Mouse (Mus musculus) heart, postnatal 10 days (tissue): Measurements from ENCODE around the gene Slc37a3. TPM values are rescaled to one million over a fixed set of nuclear protein-coding genes. Genes with fewer than 3 reads are reported as not detected.

Experiments
- DNase-seq, 2 experiments: peaks; one replicate each; pipeline ENCODE4 v3.0.0; 2021
- intact Hi-C: fragments of 180-260 bp; cut with DNase I; formaldehyde crosslinking; loops from one replicate; pipeline ENCODE4 v1.15.1; 2025
- total RNA-seq, 2 experiments: library from RNA; stranded (reverse); gene quantifications; 2 replicates each; pipeline ENCODE4 v1.2.3; 2021

The Slc37a3 gene
- total RNA-seq, 2 experiments from 2014 or later = 29.9 to 37.7 TPM

- intact Hi-C loops = no loop called here
- peak; percentile 31 to 59 for DNase-seq
These were observed 46.5 kb downstream of the Slc37a3 start for GRCm38 (mm10) chr6:39330981-39331380.

GRCm38 (mm10) chr6:39320286-39320685, 57.2 kb downstream of the Slc37a3 start:
- intact Hi-C loops = no loop called here
- DNase-seq = peak in 1 of 2 experiments; percentile 25

DNA sequence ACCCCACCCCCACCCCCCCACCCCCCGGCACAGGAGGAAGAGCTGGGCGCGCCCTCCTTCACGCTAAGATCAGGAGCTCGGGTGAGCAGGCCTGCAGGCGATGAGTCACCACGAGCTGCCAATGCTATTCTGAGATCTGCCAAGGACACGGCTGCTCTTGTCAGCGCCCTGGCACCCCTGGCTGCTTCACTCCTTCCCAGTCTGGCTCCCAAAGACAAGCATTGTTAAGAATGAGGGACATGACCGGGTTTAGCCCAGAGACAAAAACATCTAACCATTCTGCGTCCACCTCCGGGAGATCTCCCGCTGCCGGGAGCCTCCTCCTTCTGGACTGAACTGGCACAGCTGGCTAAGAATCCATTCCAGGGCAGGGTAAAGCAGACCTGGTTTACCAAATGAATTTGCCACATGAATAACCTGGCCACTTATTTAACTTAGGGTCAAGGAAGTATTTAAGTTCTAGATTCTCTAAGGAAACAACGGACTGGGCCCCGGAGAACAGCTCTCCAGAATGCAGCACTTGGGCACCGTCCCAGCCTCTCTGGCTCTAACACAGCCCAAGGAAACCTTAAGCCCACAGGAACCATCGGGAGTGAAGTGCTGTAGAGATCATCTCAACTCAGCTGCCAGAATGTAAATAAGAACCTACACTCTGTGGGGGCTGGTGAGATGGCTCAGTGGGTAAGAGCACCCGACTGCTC, 58.3 kb downstream of the Slc37a3 start:
- DNase-seq = peak; percentile 80 to 84
- intact Hi-C loops = no loop called here

- intact Hi-C loops = no loop called here
- peak in 1 of 2 experiments; percentile 38 for DNase-seq
These were observed 58.9 kb downstream of the Slc37a3 start for GRCm38 (mm10) chr6:39318631-39319010.

DNA sequence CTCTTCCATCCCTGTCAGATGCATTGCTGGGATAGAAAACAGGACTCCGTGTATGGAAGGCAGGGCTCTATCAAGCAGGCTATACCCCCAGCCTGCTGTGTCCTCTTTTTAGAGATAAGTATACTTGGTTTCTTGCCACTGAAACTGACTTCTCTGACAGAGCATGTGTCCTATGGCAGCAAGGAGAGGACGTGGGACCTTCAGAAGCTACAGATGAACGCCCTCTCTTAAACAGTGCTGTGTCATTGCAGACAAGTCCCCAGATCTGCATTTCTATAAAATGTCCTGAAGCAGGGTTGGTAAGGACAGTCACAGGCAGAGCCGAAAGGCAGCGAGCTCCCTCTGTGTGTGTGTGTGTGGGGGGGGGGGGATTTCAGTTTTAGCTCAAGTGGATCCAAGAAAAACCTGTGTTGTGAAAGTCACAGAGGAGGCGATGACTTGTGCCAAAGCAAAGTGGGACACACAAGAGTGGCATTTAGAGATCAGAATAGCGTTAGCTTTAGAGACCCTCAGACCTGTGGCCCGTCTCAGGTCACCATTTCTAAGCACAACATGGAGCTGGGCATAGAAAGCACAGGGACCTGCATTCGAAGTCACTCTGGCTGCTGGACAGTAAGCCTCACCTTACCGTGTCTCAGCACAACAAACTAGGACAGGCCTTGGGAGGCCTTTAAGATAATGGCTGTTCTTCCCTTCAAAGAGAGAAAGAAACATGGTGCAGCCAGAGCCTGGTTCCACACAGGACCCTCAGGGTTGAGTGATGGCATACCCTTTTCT, 59.4 kb downstream of the Slc37a3 start:
- intact Hi-C loops = no loop called here
- peak; percentile 45 to 53 for DNase-seq

- no peak for DNase-seq
- intact Hi-C loops = no loop called here
These were observed 61.4 kb downstream of the Slc37a3 start for GRCm38 (mm10) chr6:39316089-39316488.

GRCm38 (mm10) chr6:39314461-39314860, 63.0 kb downstream of the Slc37a3 start:
- intact Hi-C loops = no loop called here
- DNase-seq = no peak

DNA sequence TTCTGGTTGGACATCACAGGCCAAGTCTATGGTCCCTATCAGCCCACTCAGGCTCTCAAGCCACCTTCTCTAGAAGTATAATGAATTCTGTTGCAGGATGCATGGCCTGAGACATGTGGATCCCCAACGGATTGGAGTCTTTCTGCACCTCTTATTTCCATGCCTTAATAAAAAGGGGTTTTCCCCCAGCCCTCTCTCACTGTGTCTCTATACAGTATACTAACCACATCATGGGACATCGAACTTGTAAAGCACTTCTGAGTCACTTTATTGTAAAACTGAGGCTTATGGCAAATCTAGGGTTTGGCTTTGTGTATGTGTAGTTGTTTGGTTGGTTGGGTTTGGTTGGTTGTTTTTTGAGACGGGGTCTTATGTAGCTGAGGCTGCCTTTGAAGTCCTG, 65.7 kb downstream of the Slc37a3 start:
- intact Hi-C loops = no loop called here

GRCm38 (mm10) chr6:39304371-39304874, 73.1 kb downstream of the Slc37a3 start:
- intact Hi-C loops = no loop called here
- DNase-seq = no peak

More for the DNA sequence above, 65.7 kb downstream of the Slc37a3 start:
- DNase-seq = no peak

DNA sequence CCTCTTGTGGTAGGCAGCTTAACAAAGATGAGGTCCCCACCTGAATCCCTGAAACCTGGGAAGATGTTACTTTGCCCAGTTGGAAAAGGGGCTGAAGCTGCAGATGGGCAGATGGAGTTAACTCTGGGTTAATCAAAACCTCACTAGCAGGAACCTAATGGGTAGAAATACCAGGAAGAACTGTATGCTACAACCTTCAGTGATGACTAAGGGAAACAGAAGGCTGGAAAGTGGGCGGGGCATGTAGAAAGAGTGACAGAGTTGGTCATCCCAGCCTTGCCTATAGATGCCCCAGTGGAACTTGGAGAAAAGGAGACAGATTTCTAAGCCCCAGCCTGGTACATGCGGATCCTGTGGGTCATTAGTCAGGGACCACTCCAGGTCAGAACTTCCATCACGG, 76.0 kb downstream of the Slc37a3 start:
- intact Hi-C loops = no loop called here

GRCm38 (mm10) chr6:39297079-39297478, 80.4 kb downstream of the Slc37a3 start:
- intact Hi-C loops = no loop called here
- no peak for DNase-seq

More for the DNA sequence above, 76.0 kb downstream of the Slc37a3 start:
- no peak for DNase-seq

DNA sequence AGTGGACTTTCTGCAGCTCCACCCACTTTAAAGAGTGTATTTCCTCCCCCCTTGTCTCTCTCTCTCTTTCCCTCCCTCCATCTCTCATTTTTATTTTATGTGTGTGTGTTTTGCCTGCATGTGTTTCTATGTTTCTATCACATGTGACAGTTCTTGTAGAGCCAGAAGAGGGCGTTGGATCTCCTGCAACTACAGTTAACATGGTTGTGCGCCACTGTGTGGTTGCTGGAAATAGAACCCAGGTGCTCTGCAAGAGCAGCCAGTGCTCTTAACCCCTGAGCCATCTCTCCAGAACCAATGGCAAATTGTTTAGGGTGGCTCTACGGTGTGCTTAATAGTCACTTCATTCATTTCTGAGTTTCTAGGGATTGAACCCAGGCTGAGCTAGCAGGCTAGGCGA, 81.0 kb downstream of the Slc37a3 start:
- intact Hi-C loops = no loop called here
- no peak for DNase-seq

GRCm38 (mm10) chr6:39295727-39296411, 81.6 kb downstream of the Slc37a3 start:
- intact Hi-C loops = no loop called here
- no peak for DNase-seq

DNA sequence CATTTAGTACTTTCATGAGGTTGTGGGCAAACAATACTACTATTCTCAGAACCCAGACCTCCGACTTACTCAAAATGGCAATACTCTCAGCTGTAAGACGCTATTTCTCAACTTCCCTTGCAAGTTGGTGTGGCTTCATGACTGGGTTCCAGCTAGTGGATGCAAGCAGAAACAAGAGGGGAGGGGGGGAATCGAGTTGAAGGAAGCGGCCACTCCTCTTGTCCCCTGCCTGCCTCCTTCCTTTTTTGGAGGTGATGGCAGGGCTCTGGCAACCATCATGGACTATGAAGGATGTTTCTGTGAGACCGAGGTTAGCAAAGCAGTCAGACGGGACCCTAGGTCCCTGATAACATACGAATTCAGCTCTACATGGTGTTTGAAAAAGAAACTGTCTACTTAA, 87.8 kb downstream of the Slc37a3 start:
- no peak for DNase-seq
- intact Hi-C loops = no loop called here

DNA sequence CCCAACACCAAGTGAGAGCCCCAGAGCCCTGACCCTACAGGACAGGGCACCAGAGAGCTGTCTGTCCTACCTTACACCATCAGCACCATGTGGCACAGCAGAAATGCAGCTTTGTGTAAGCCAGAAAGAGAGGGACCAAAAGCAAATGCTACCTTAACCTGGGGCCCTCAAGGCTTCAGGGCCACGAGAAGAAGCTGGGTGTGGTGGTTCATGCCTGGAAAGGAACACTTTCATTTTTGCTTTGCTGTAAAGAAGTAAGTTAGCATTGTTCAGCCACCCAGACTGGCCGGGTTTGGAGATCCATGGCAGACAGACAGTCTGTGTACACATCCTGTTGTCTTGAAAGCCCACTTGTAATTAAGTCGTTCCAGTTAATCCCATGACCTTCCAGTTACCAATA, 89.7 kb downstream of the Slc37a3 start:
- DNase-seq = no peak
- intact Hi-C loops = no loop called here

DNA sequence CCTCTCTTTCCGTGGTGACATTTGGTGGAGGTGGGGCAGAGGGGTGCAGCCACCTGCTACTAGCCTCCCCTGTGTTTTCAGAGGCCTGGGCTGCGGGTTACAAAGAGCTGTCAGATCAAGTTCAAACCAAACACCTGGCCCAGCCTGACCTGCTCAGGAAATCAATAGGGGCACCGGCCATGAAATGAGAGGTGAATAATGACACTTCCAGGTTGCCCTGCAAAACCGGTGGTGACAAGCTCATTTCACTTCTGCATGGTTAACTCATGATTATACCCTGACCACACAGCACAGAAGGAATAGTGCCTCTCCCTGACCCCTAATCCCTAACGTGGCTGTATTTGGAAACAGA, 90.8 kb downstream of the Slc37a3 start:
- no peak for DNase-seq
- intact Hi-C loops = no loop called here

DNA sequence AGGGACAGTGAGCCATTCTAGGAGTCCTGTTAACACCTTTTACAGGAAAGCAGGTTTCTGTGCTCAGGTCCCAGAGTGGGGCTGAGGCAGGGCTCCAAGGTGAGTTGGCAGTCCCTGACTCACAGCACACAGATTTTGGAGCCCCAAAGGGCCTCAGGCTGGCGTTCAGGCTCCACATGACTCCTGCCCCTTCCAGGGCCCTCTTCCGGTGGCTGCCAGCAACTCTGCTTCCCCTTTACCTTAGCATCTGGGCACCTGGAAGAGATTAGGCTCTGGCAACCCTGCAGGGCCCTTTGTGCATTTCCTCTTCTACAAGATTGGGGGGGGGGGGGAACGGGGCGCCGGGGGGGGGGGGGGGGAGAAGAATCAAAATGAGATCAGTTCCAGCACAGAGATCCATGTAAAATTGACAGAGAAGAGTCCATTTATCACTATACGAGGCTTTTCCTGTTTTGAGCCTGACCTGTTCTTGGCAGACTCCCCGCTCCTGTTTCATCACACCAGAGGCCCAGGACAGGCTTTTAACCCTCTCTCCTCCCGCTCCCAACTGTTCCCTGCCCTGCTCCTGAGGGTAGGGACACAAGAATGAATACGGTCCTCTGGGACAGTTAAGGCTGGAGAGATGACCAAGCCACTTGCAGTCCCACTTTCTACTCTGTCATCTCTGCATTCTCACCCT, 91.3 kb downstream of the Slc37a3 start:
- DNase-seq = peak in 1 of 2 experiments; percentile 37

DNA sequence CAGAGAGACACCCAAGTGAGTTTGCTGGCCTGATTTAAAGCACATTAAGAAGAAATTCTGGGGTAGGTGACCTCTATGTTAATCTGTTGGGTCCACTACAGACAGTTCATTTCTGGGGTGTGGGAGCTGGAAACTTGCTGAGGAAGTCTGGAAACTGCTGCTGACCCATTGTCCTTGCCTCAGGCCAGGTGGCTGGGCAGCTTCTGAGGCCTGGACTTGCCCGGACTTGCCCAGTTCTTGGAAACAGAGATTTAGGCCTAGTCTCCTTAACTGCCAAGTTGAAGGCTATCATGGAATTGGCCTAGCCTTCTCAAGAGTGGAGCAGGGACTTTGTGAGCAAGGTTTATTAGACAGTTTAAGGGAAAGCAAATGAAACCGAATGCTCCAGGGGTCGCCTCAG, 92.6 kb downstream of the Slc37a3 start:
- intact Hi-C loops = no loop called here
- no peak for DNase-seq

More for the DNA sequence above, 91.3 kb downstream of the Slc37a3 start:
- intact Hi-C loops = no loop called here
